Mouse (Mus musculus) testis, adult 2 months (tissue): ENCODE results near the gene Rab36.

Experiments
- CTCF ChIP-seq: fragments of 200-500 bp; IDR thresholded peaks from 2 replicates; pipeline ENCODE4 v1.5.1; 2012; ENCODE audit warnings: low read depth, mild to moderate bottlenecking, inconsistent platforms, low read length, moderate library complexity; ENCODE audit not compliant: control insufficient read depth, insufficient read depth, insufficient replicate concordance
- POLR2A ChIP-seq: fragments of 200-500 bp; IDR thresholded peaks from 2 replicates; pipeline ENCODE4 v1.6.1; 2012; ENCODE audit warnings: low read depth, mild to moderate bottlenecking, inconsistent platforms, low read length, moderate library complexity; ENCODE audit not compliant: control insufficient read depth

- no peak for TF ChIP-seq POLR2A
- TF ChIP-seq CTCF: no peak
These were observed 24.7 kb downstream of the Rab36 start for GRCm38 (mm10) chr10:75061341-75062188.
